Mouse (Mus musculus) G1E (cell line): ENCODE measurements around the gene Mcpt4.

ENCODE experiments used
- CTCF ChIP-seq: IDR thresholded peaks from 2 replicates; pipeline ENCODE4 v1.5.1; 2012; ENCODE audit warnings: low read depth, low read length, inconsistent platforms, mixed read lengths
- GATA1 ChIP-seq: IDR thresholded peaks from 2 replicates; pipeline ENCODE4 v1.6.1; 2012; ENCODE audit warnings: borderline replicate concordance, low read length, inconsistent platforms, mixed read lengths

DNA sequence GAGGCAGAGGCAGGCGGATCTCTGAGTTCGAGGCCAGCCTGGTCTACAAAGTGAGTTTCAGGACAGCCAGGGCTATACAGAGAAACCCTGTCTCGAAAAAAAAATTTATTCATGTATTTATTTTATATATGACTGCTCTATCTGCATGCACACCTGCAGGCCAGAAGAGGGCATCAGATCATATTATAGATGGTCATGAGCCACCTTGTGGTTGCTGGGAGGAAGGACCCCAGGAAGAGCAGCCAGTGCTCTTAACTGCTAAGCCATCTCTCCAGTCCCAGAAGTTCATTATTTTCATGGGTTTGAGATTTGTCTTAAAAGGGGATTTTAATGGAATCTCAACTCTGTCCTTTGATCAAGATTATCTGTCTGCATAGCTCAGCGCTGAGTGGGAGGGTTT lies 36.8 kb upstream of the Mcpt4 start:
- TF ChIP-seq GATA1: no peak
- TF ChIP-seq CTCF: peak; percentile 26; the same call in 1 of the 2 replicates
